Mouse (Mus musculus) thymus, postnatal 0 days (tissue): ENCODE measurements around the gene Ss18l2. TPM values are rescaled to one million over a fixed set of nuclear protein-coding genes. Genes with fewer than 3 reads are reported as not detected.

ENCODE experiments used
- DNase-seq: peaks from one replicate; pipeline ENCODE4 v3.0.0-alpha.2; 2015; ENCODE audit warnings: low spot score
- polyA plus RNA-seq: library from polyadenylated mRNA; unstranded; fragments of >200 nt; fragmentation: Nextera tagmentation; extraction: Ambion mirVana; gene quantifications from 2 replicates; pipeline ENCODE4 v1.2.1, GENCODE M21; 2015

The Ss18l2 gene
- polyA plus RNA-seq, 1 experiment from 2014 or later, result 127 TPM

GRCm38 (mm10) chr9:121757835-121758814, 48.0 kb downstream of the Ss18l2 start:
- DNase-seq, result no peak

- DNase-seq, result no peak
These were observed 49.3 kb downstream of the Ss18l2 start, which contains the start of gene Zfp651 for GRCm38 (mm10) chr9:121759091-121760081. Gene Zfp651, plus strand, starts transcription at chr9:121759330.

GRCm38 (mm10) chr9:121760271-121761090, 50.4 kb downstream of the Ss18l2 start:
- DNase-seq, result peak; percentile 71

GRCm38 (mm10) chr9:121761091-121761665, 51.0 kb downstream of the Ss18l2 start:
- no peak for DNase-seq

GRCm38 (mm10) chr9:121761787-121762186, 51.7 kb downstream of the Ss18l2 start:
- DNase-seq, result no peak

- no peak for DNase-seq
These were observed 52.1 kb downstream of the Ss18l2 start for GRCm38 (mm10) chr9:121762248-121762647.

GRCm38 (mm10) chr9:121762761-121763160, 52.6 kb downstream of the Ss18l2 start:
- DNase-seq, result no peak

Other genes with a start within 250 kb of the Ss18l2 start
- 4.3 and 4.6 TPM in 2 replicates for gene Cck, start 214.6 kb upstream of the Ss18l2 start, polyA plus RNA-seq
- gene Lyzl4, start 68.2 kb upstream of the Ss18l2 start, polyA plus RNA-seq, result 1.2 and 1.3 TPM in 2 replicates
- gene Vipr1, start 67.6 kb upstream of the Ss18l2 start, polyA plus RNA-seq, result 1.3 and 1.4 TPM in 2 replicates
- 18.8 and 21.5 TPM in 2 replicates for gene Sec22c, start 4.8 kb upstream of the Ss18l2 start, polyA plus RNA-seq
- 71.0 and 83.5 TPM in 2 replicates for gene Nktr, start 8.8 kb downstream of the Ss18l2 start, polyA plus RNA-seq
- 1.9 and 2.4 TPM in 2 replicates for gene Zfp651, start 49.0 kb downstream of the Ss18l2 start, polyA plus RNA-seq
- gene Klhl40, start 67.3 kb downstream of the Ss18l2 start, polyA plus RNA-seq, result 0.34 and 0.40 TPM in 2 replicates
- 0.40 and 0.51 TPM in 2 replicates for gene Hhatl, start 82.2 kb downstream of the Ss18l2 start, polyA plus RNA-seq
- 0.24 and 0.29 TPM in 2 replicates for gene Ccdc13, start 129.1 kb downstream of the Ss18l2 start, polyA plus RNA-seq
- 142 and 156 TPM in 2 replicates for gene Higd1a, start 148.0 kb downstream of the Ss18l2 start, polyA plus RNA-seq
- 0.26 and 0.31 TPM in 2 replicates for gene Ackr2, start 188.0 kb downstream of the Ss18l2 start, polyA plus RNA-seq
- gene Cyp8b1, start 206.0 kb downstream of the Ss18l2 start, polyA plus RNA-seq, result 0.31 and 0.40 TPM in 2 replicates
- 0.31 and 0.57 TPM in 2 replicates for gene Fam198a, start 240.7 kb downstream of the Ss18l2 start, polyA plus RNA-seq